Mouse (Mus musculus) frontal cortex, postnatal 14 days (tissue): ENCODE measurements around the gene Vmn1r206.
"Not testable (repeated sequence)": the region's sequence is repeated elsewhere in the genome, so short reads cannot be mapped to it uniquely, and the experiment has no call there.

Source experiments
- DNase-seq, 2 experiments: peaks; one replicate each; pipeline ENCODE4 v3.0.0; 2022; ENCODE audit warnings: low spot score in 2 of 2

Gene Vmn1r206

DNA sequence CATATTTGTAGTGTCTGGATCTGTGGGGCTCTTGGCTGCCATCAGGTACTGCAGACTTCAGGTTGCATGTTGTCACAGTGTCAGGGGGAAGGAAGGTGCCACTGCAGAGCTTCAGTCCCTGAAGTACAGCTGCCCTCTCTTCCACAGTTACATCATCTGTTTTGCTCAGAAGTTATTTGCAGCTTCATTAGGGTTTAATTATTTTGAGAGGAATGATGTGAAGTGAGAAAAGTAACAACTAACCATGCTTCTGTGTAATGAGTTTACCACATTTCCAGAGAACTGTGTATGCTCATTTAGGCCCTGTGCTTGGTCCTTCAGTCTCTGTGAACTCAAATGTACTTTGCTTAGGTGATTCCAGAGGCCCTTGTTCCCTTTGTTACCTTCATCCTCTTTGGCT lies at the start of gene Vmn1r206:
Vmn1r206 (minus strand) TSS at position 101 of the 400 bp plus-strand sequence.
- not testable (repeated sequence) for DNase-seq

- no peak for DNase-seq
Observed at GRCm38 (mm10) chr13:22592900-22593299, 31.2 kb downstream of the Vmn1r206 start, which contains the start of gene Vmn1r205. Gene Vmn1r205, minus strand, starts transcription at chr13:22593000.

- not testable (repeated sequence) for DNase-seq
Observed at GRCm38 (mm10) chr13:22583336-22583735, 40.7 kb downstream of the Vmn1r206 start.

DNA sequence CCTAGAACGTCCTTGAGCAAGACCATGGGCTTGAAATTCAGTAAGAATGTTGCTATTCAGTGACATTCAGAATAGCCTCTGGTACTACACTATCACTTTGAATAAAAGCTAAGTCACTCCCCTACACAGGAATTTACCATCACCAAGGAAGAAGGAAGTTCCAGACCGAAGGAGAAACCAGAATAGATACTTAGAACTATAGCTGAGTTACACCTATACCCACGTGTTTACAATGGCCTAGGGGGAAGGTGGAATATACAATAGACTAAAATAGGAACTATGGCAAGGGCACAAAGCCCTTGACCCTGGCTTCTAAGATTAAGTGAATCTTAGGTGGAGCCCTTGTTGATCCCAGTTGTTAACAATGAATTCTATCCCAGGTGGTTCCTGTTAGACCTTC lies 49.1 kb downstream of the Vmn1r206 start:
- not testable (repeated sequence) for DNase-seq
